Mouse (Mus musculus): ENCODE results near the gene Xcr1.

GRCm38 (mm10) chr9:123856836-123857235 lies 5.0 kb downstream of the Xcr1 start:
- no peak for TF ChIP-seq CTCF (IDR thresholded peaks at IDR 0.05; ENCODE audit: low read depth)
- no peak for TF ChIP-seq EP300 (optimal IDR thresholded peaks at IDR 0.05)
